Mouse (Mus musculus) kidney, embryonic 15.5 days (tissue): ENCODE measurements around the gene Mpp2. TPM values are rescaled to one million over a fixed set of nuclear protein-coding genes. Genes with fewer than 3 reads are reported as not detected.

Experiments used
- ATAC-seq: fragments of 200-750 bp; cut with Nextera tagmentation; replicated peaks from 2 replicates; pipeline ENCODE4 v1.8.0; 2017; ENCODE audit warnings: moderate TSS enrichment; ENCODE audit not compliant: low FRiP score
- H3K27ac ChIP-seq: fragments of 300-500 bp; sonication (generic); 2 replicates; pipeline ENCODE4 v1.5.1; 2015; ENCODE audit warnings: mild to moderate bottlenecking, inconsistent platforms
- H3K27me3 ChIP-seq: fragments of 300-500 bp; sonication (generic); 2 replicates; pipeline ENCODE4 v1.6.1; 2015; ENCODE audit warnings: inconsistent platforms
- H3K36me3 ChIP-seq: fragments of 300-500 bp; sonication (generic); 2 replicates; pipeline ENCODE4 v1.6.1; 2015; ENCODE audit warnings: inconsistent platforms
- H3K4me1 ChIP-seq: fragments of 300-500 bp; sonication (generic); 2 replicates; pipeline ENCODE4 v1.6.1; 2015; ENCODE audit warnings: inconsistent platforms
- H3K4me2 ChIP-seq: fragments of 300-500 bp; sonication (generic); 2 replicates; pipeline ENCODE4 v1.6.1; 2015; ENCODE audit warnings: moderate library complexity, mild to moderate bottlenecking, inconsistent platforms
- H3K4me3 ChIP-seq: fragments of 300-500 bp; sonication (generic); replicated peaks from 2 replicates; pipeline ENCODE4 v1.5.1; 2015; ENCODE audit warnings: mild to moderate bottlenecking, inconsistent platforms
- H3K9ac ChIP-seq: fragments of 300-500 bp; sonication (generic); 2 replicates; pipeline ENCODE4 v1.6.1; 2015; ENCODE audit warnings: mild to moderate bottlenecking, inconsistent platforms
- H3K9me3 ChIP-seq: fragments of 300-500 bp; sonication (generic); replicated peaks from 2 replicates; pipeline ENCODE4 v1.6.1; 2016; ENCODE audit warnings: inconsistent platforms
- WGBS: fragments of 180-500 bp; shearing (Covaris S2); methylation state at CpG from one replicate; pipeline ENCODE4 v1.1.7; 2015; ENCODE audit warnings: mixed read lengths; 5-methylcytosine and 5-hydroxymethylcytosine counted together
- polyA plus RNA-seq: library from polyadenylated mRNA; unstranded; fragments of >200 nt; fragmentation: Nextera tagmentation; extraction: Ambion mirVana; gene quantifications from 2 replicates; pipeline ENCODE4 v1.2.1, GENCODE M21; 2015

Mpp2 gene
- polyA plus RNA-seq, 1 experiment from 2014 or later: 14.0 TPM

GRCm38 (mm10) chr11:102029966-102030365, 58.3 kb downstream of the Mpp2 start:
- 37% methylated on average over 7 of the region's 7 CpGs for WGBS
- Histone ChIP-seq H3K9me3 (no peaks in the 10 kb centered on the region), H3K27ac (no peak overlapping the region)

GRCm38 (mm10) chr11:102029304-102029703, 59.0 kb downstream of the Mpp2 start:
- no peak overlapping the region for H3K9ac ChIP-seq
- no peak overlapping the region for H3K4me2 ChIP-seq
- H3K9me3 ChIP-seq: no peaks in the 10 kb centered on the region
- H3K4me1 ChIP-seq: peaks cover 36% of the 10 kb centered on the region
- H3K27ac ChIP-seq: no peak overlapping the region
- no peaks in the 10 kb centered on the region for H3K36me3 ChIP-seq
- no peak for ATAC-seq
- H3K4me3 ChIP-seq: no peak overlapping the region
- peaks cover 46% of the 10 kb centered on the region for H3K27me3 ChIP-seq
- 80% methylated on average over 4 of the region's 4 CpGs for WGBS

More at GRCm38 (mm10) chr11:102029966-102030365, 58.3 kb downstream of the Mpp2 start:
- Histone ChIP-seq H3K27me3 (peaks cover 41% of the 10 kb centered on the region), H3K9ac (no peak overlapping the region), H3K36me3 (no peaks in the 10 kb centered on the region), H3K4me1 (peaks cover 37% of the 10 kb centered on the region), H3K4me3 (no peak overlapping the region), H3K4me2 (no peak overlapping the region)
- ATAC-seq: no peak

DNA sequence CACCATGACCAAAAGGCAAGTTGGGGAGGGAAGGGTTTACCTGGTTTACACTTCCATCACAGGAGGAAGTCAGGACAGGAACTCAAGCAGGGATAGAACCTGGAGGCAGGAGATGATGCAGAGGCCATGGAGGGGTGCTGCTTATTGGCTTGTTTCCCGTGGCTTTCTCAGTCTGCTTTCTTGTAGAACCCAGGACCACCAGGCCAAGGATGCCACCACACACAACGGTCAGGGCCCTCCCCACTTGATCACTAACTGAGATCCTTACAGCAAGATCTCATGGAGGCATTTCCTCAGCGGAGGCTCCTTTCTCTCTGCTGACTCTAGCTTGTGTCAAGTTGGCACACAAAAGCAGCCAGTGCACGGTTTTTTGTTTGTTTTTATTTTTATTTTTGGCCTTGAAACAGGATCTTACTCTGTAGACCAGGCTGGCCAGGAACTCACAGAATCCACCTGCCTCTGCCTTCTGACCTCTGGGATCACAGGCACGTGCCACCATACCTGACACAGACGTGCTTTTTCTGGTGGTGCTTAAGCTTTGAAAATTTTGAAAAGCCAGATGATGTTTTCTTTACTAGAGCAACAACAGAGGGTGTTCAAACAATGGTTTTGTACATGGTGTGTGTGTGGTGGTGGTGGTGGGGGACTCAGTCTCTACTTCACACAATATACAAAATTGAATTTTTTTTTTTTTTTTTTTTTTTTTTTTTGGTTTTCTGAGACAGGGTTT, 60.1 kb downstream of the Mpp2 start, which contains the start of gene Mpp3:
Gene Mpp3, minus strand, starts transcription at position 375 of the 730 bp plus-strand sequence.
- Histone ChIP-seq H3K36me3 (no peaks in the 10 kb centered on the region), H3K4me2 (peak within 1 kb of the TSS; percentile 94), H3K9me3 (no peaks in the 10 kb centered on the region), H3K4me1 (peaks cover 38% of the 10 kb centered on the region), H3K9ac (0 out of 2 replicates have a peak within 1 kb of the TSS, but pooled peaks have one; percentile 53), H3K4me3 (peak within 1 kb of the TSS; percentile 66), H3K27ac (peak within 1 kb of the TSS; percentile 88), H3K27me3 (peaks cover 56% of the 10 kb centered on the region)
- ATAC-seq: no peak
- WGBS: 70% methylated on average over 6 of the region's 6 CpGs

GRCm38 (mm10) chr11:102027361-102028017, 60.8 kb downstream of the Mpp2 start:
- Histone ChIP-seq H3K4me2 (peak overlapping the region; percentile 94), H3K4me1 (peaks cover 38% of the 10 kb centered on the region), H3K27me3 (peaks cover 60% of the 10 kb centered on the region), H3K4me3 (peak overlapping the region; percentile 66), H3K9me3 (no peaks in the 10 kb centered on the region), H3K27ac (peak overlapping the region; percentile 88), H3K36me3 (no peaks in the 10 kb centered on the region), H3K9ac (peak overlapping the region; percentile 53; the same call in 1 of the 2 replicates)
- ATAC-seq: no peak
- 7% methylated on average over 12 of the region's 12 CpGs for WGBS

DNA sequence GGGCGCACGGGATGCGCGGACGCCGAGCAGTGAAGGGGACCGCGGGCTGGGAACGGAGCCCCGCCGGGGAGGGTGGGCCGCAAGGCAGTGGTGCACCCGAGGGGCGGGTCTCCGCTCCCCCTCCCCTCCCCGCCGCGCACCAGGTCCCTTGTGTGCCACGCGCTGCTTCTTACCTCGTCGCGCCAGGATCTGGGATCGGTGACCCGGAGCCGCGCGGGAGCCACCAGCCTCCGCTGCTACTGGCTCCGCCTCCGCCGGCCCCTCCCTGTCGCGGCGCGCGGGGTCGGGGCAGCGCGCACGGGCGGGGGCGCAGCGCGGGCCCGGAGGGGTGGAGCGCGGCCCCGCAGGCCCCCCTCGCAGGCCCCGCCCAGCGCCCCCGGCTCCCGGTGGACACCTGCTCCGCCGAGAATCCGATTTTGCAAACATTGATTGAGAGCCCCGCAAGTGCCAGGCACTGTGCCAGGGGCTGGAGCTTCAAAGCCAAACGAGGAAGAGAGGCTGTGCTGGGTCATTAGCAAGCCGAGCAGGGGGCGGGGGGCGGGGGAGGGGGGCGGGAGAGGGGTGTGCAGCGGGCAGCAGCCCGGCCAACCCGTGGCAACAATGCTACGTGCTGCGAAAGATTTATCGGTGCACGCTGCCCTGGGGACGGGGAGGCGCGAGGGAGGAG, 61.5 kb downstream of the Mpp2 start:
- no peaks in the 10 kb centered on the region for H3K9me3 ChIP-seq
- H3K4me3 ChIP-seq: peak overlapping the region; percentile 66
- H3K4me1 ChIP-seq: peaks cover 38% of the 10 kb centered on the region
- ATAC-seq: peak; percentile 90
- WGBS: under 1% methylated on average over 65 of the region's 73 CpGs
- peaks cover 59% of the 10 kb centered on the region for H3K27me3 ChIP-seq
- H3K4me2 ChIP-seq: peak overlapping the region; percentile 94
- peak overlapping the region; percentile 88 for H3K27ac ChIP-seq
- peak overlapping the region; percentile 53 for H3K9ac ChIP-seq
- peaks cover 2% of the 10 kb centered on the region; the same call in 1 of the 2 replicates for H3K36me3 ChIP-seq

- H3K36me3 ChIP-seq: peaks cover 5% of the 10 kb centered on the region; the same call in 1 of the 2 replicates
Observed at GRCm38 (mm10) chr11:102025991-102026660, 62.2 kb downstream of the Mpp2 start.

DNA sequence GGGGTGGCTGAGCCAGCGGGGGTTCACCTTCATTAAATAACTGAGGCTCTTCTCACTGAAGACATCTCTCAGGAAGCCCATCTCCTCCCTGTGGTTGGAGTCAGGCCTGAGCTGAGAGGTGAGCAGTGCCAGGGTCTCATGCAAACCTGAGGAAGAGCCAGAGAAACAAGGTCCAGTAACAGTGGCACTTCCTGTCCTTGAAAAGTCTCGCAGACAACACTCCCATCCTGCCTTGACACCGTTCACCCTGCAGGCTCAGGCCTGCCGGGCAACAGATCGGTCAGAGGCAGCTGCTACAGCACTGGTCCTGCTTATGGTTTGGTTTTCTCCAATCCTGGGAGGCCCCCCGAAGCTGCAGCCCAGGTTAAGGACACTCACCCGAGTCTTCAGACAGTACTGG, 63.0 kb downstream of the Mpp2 start:
- ATAC-seq: no peak
- Histone ChIP-seq H3K9ac (peak overlapping the region; percentile 12; the same call in 1 of the 2 replicates), H3K27me3 (peaks cover 56% of the 10 kb centered on the region), H3K9me3 (no peaks in the 10 kb centered on the region), H3K4me1 (peaks cover 38% of the 10 kb centered on the region), H3K4me2 (peak overlapping the region; percentile 94), H3K36me3 (peaks cover 5% of the 10 kb centered on the region; the same call in 1 of the 2 replicates), H3K4me3 (no peak overlapping the region), H3K27ac (no peak overlapping the region)
- 38% methylated on average over 7 of the region's 7 CpGs for WGBS

More at GRCm38 (mm10) chr11:102025991-102026660, 62.2 kb downstream of the Mpp2 start:
- Histone ChIP-seq H3K27me3 (peaks cover 59% of the 10 kb centered on the region), H3K4me1 (peaks cover 38% of the 10 kb centered on the region), H3K4me2 (peak overlapping the region; percentile 94), H3K9ac (peak overlapping the region; percentile 53), H3K4me3 (peak overlapping the region; percentile 66), H3K27ac (peak overlapping the region; percentile 88), H3K9me3 (no peaks in the 10 kb centered on the region)
- ATAC-seq: no peak
- 4% methylated on average over 23 of the region's 23 CpGs for WGBS

GRCm38 (mm10) chr11:102024875-102025274, 63.4 kb downstream of the Mpp2 start:
- H3K9me3 ChIP-seq: no peaks in the 10 kb centered on the region
- no peak overlapping the region for H3K9ac ChIP-seq
- H3K4me1 ChIP-seq: peaks cover 35% of the 10 kb centered on the region
- peaks cover 52% of the 10 kb centered on the region for H3K27me3 ChIP-seq
- no peak overlapping the region for H3K4me3 ChIP-seq
- no peak for ATAC-seq
- 77% methylated on average over 4 of the region's 4 CpGs for WGBS
- peak overlapping the region; percentile 94; the same call in 1 of the 2 replicates for H3K4me2 ChIP-seq
- peaks cover 5% of the 10 kb centered on the region; the same call in 1 of the 2 replicates for H3K36me3 ChIP-seq
- no peak overlapping the region for H3K27ac ChIP-seq

GRCm38 (mm10) chr11:102024084-102024758, 64.1 kb downstream of the Mpp2 start:
- H3K4me1 ChIP-seq: peaks cover 35% of the 10 kb centered on the region
- no peak for ATAC-seq
- H3K27ac ChIP-seq: no peak overlapping the region
- WGBS: 77% methylated on average over 6 of the region's 6 CpGs
- no peaks in the 10 kb centered on the region for H3K9me3 ChIP-seq
- H3K9ac ChIP-seq: no peak overlapping the region
- no peak overlapping the region for H3K4me3 ChIP-seq
- H3K27me3 ChIP-seq: peaks cover 46% of the 10 kb centered on the region
- H3K36me3 ChIP-seq: peaks cover 5% of the 10 kb centered on the region; the same call in 1 of the 2 replicates
- no peak overlapping the region for H3K4me2 ChIP-seq

- Histone ChIP-seq H3K4me1 (peaks cover 35% of the 10 kb centered on the region), H3K9ac (no peak overlapping the region), H3K4me3 (no peak overlapping the region), H3K9me3 (no peaks in the 10 kb centered on the region), H3K36me3 (peaks cover 5% of the 10 kb centered on the region; the same call in 1 of the 2 replicates), H3K27me3 (peaks cover 43% of the 10 kb centered on the region), H3K27ac (no peak overlapping the region), H3K4me2 (no peak overlapping the region)
- 79% methylated on average over 13 of the region's 13 CpGs for WGBS
- ATAC-seq: no peak
Observed at GRCm38 (mm10) chr11:102023406-102023805, 64.9 kb downstream of the Mpp2 start.

- Histone ChIP-seq H3K27ac (no peak overlapping the region), H3K4me1 (peaks cover 19% of the 10 kb centered on the region), H3K9me3 (no peaks in the 10 kb centered on the region), H3K4me3 (no peak overlapping the region), H3K36me3 (peaks cover 13% of the 10 kb centered on the region), H3K27me3 (peaks cover 37% of the 10 kb centered on the region), H3K4me2 (no peak overlapping the region), H3K9ac (no peak overlapping the region)
- no peak for ATAC-seq
- WGBS: 77% methylated on average over 5 of the region's 5 CpGs
Observed at GRCm38 (mm10) chr11:102021196-102021595, 67.1 kb downstream of the Mpp2 start.
